Mouse (Mus musculus): Measurements from ENCODE around the gene Gatad1. TPM values are rescaled to one million over a fixed set of nuclear protein-coding genes. Genes with fewer than 3 reads are reported as not detected.
A peak's percentile ranks its signal among the peaks of the same experiment; 100 is the strongest.

Gene Gatad1
- total and polyA plus RNA-seq, 3 experiments: 60.2 to 227 (median 202) TPM

DNA sequence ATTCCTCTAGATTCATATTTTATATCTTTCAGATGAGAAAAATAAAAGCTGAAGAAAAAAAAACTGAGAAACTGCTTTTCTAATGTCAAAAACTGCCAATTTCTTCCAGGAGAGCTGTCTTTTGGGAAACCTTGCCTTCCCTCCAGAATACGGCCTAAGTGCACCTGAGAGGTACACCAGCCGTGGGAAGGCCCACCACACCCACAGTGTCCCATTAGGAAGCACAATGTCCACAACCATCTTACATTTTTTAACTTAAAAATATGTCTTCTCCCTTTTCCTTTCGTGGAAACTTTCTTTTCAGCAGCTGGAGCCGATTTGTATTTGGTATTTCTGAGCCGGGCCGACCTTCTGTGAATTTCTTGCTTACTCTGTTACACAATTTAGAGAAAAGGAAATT lies 10.4 kb downstream of the Gatad1 start:
- DNase-seq (ENCODE audit: low spot score) (no peak), ATAC-seq (ENCODE audit: extremely low read depth, insufficient number of reproducible peaks, low FRiP score, poor library complexity, severe bottlenecking) (no peak)
- Histone ChIP-seq H3K9me3 (replicated peaks) (no peaks in the 10 kb centered on the region), H3K4me3 (ENCODE audit: low read depth, low read length) (peak overlapping the region; percentile 94), H3K36me3 (replicated peaks) (peaks cover 37% of the 10 kb centered on the region), H3K4me1 (ENCODE audit: insufficient read depth, low read depth, low read length) (peaks cover 34% of the 10 kb centered on the region), H3K27me3 (ENCODE audit: insufficient read depth, low read length) (no peaks in the 10 kb centered on the region)
- TF ChIP-seq GATA1 (IDR thresholded peaks at IDR 0.05; ENCODE audit: borderline replicate concordance, low read length): no peak
- TF ChIP-seq POLR2AphosphoS5 (IDR thresholded peaks at IDR 0.05; ENCODE audit: insufficient replicate concordance, low read depth, low read length): no peak
- TF ChIP-seq CTCF (IDR thresholded peaks at IDR 0.05; ENCODE audit: low read depth, low read length): no peak
- TF ChIP-seq TAL1 (conservative IDR thresholded peaks at IDR 0.05; ENCODE audit: low read depth, low read length): no peak
- TF ChIP-seq GATA2 (IDR thresholded peaks at IDR 0.05; ENCODE audit: borderline replicate concordance, low read depth, low read length): no peak

DNA sequence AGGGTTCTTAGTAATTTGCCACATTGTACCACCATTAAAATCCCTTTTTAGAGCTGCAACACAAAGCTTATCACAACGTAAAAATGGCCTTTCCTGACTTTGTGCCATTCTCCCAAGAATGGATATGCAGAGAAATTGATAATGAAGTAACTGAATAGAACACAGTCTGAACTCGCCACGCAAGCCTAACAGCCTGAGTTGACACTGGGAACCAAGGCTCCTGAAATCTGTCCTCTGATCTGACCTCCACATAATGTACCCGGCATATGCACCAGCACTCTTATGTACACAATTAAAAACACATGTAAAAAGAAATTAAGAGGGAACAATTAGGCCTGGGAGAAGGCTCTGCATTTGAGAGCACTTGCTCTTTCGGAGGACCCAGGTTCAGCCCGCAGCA lies 11.7 kb downstream of the Gatad1 start:
- no peaks in the 10 kb centered on the region for H3K27me3 ChIP-seq (ENCODE audit: insufficient read depth, low read length)
- peak overlapping the region; percentile 19; the same call in 1 of the 2 replicates for H3K4me3 ChIP-seq (ENCODE audit: low read depth, low read length)
- H3K4me1 ChIP-seq (ENCODE audit: insufficient read depth, low read depth, low read length): peaks cover 26% of the 10 kb centered on the region
- DNase-seq (ENCODE audit: low spot score) (no peak), ATAC-seq (ENCODE audit: extremely low read depth, insufficient number of reproducible peaks, low FRiP score, poor library complexity, severe bottlenecking) (no peak)
- no peaks in the 10 kb centered on the region for H3K9me3 ChIP-seq (replicated peaks)
- peaks cover 47% of the 10 kb centered on the region for H3K36me3 ChIP-seq (replicated peaks)
- TF ChIP-seq TAL1 (conservative IDR thresholded peaks at IDR 0.05; ENCODE audit: low read depth, low read length) (no peak), CTCF (IDR thresholded peaks at IDR 0.05; ENCODE audit: low read depth, low read length) (no peak), POLR2AphosphoS5 (IDR thresholded peaks at IDR 0.05; ENCODE audit: insufficient replicate concordance, low read depth, low read length) (no peak), GATA1 (IDR thresholded peaks at IDR 0.05; ENCODE audit: borderline replicate concordance, low read length) (no peak), GATA2 (IDR thresholded peaks at IDR 0.05; ENCODE audit: borderline replicate concordance, low read depth, low read length) (no peak)

DNA sequence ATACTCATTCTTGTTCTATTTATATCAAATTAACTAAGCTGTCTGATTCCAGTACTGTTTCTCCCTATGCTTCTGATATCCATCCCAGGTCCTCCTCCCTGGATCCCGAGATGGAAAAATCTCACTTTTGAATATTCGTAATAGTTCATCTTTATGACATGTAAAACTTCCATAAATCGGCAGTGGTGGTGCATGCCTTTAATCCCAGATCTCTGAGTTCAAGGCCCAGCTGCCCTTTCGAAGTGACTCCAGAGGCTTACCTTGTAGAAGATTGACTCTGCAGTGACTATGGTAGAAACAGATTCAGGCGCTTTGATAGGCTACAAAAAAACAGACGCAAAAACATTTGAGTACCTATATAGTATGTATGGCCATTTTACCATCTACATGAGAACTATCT lies 12.4 kb downstream of the Gatad1 start:
- DNase-seq (ENCODE audit: low spot score) (no peak), ATAC-seq (ENCODE audit: extremely low read depth, insufficient number of reproducible peaks, low FRiP score, poor library complexity, severe bottlenecking) (no peak)
- peaks cover 49% of the 10 kb centered on the region for H3K36me3 ChIP-seq (replicated peaks)
- no peaks in the 10 kb centered on the region for H3K9me3 ChIP-seq (replicated peaks)
- TF ChIP-seq TAL1 (conservative IDR thresholded peaks at IDR 0.05; ENCODE audit: low read depth, low read length): no peak
- TF ChIP-seq GATA1 (IDR thresholded peaks at IDR 0.05; ENCODE audit: borderline replicate concordance, low read length): no peak
- no peak for TF ChIP-seq POLR2AphosphoS5 (IDR thresholded peaks at IDR 0.05; ENCODE audit: insufficient replicate concordance, low read depth, low read length)
- no peak for TF ChIP-seq GATA2 (IDR thresholded peaks at IDR 0.05; ENCODE audit: borderline replicate concordance, low read depth, low read length)
- TF ChIP-seq CTCF (IDR thresholded peaks at IDR 0.05; ENCODE audit: low read depth, low read length): no peak
- no peaks in the 10 kb centered on the region for H3K27me3 ChIP-seq (ENCODE audit: insufficient read depth, low read length)
- peaks cover 21% of the 10 kb centered on the region for H3K4me1 ChIP-seq (ENCODE audit: insufficient read depth, low read depth, low read length)
- H3K4me3 ChIP-seq (ENCODE audit: low read depth, low read length): no peak overlapping the region

DNA sequence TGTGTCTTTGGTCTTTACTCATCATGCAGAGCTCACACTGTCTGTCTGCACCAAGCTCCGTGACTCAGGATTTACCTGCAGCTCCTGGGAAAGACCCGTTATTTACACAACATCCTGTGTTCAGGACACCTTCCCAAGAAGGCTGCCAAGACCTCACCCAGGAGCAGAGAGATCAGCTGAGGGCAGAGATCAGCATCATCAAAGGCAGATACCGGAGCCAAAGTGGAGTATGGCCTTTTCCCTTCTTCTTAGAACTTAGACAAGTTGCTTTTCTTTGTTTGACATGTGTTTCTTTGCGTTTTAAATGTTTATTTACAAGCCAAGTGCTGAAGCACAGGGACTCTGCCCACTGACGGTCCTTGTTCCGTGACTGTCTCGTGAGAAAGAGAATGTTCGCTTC lies 21.7 kb downstream of the Gatad1 start:
- peaks cover 16% of the 10 kb centered on the region for H3K4me1 ChIP-seq (ENCODE audit: insufficient read depth, low read depth, low read length)
- no peak overlapping the region for H3K4me3 ChIP-seq (ENCODE audit: low read depth, low read length)
- no peak for DNase-seq (ENCODE audit: low spot score)
- no peaks in the 10 kb centered on the region for H3K9me3 ChIP-seq (replicated peaks)
- no peaks in the 10 kb centered on the region for H3K27me3 ChIP-seq (ENCODE audit: insufficient read depth, low read length)
- H3K36me3 ChIP-seq (replicated peaks): peaks cover 60% of the 10 kb centered on the region
- TF ChIP-seq POLR2AphosphoS5 (IDR thresholded peaks at IDR 0.05; ENCODE audit: insufficient replicate concordance, low read depth, low read length): no peak
- TF ChIP-seq GATA1 (IDR thresholded peaks at IDR 0.05; ENCODE audit: borderline replicate concordance, low read length): no peak
- no peak for TF ChIP-seq GATA2 (IDR thresholded peaks at IDR 0.05; ENCODE audit: borderline replicate concordance, low read depth, low read length)
- no peak for TF ChIP-seq TAL1 (conservative IDR thresholded peaks at IDR 0.05; ENCODE audit: low read depth, low read length)
- TF ChIP-seq CTCF (IDR thresholded peaks at IDR 0.05; ENCODE audit: low read depth, low read length): no peak
- ATAC-seq (ENCODE audit: extremely low read depth, insufficient number of reproducible peaks, low FRiP score, poor library complexity, severe bottlenecking): no peak

DNA sequence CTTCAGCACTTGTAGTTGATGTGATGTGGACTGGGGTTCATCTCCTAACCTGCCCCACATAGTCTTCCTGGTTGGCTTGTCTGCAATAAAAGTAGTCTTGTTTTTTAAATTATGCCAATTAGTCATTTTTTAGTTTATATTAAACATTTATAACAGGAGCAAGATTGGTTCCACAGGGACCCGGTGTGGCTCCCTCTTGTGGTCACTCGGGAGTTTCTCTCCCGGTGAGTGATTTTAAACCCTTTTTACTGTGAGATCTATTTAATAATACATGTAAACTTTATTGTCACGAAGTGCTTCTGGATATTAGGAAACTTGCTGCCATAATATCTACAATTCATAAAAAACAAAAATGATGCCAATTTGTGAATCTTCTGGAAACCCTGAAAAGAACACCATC lies 23.0 kb downstream of the Gatad1 start:
- TF ChIP-seq CTCF (IDR thresholded peaks at IDR 0.05; ENCODE audit: low read depth, low read length): peak; percentile 46; the same call in 1 of the 2 replicates
- no peak for TF ChIP-seq GATA1 (IDR thresholded peaks at IDR 0.05; ENCODE audit: borderline replicate concordance, low read length)
- H3K36me3 ChIP-seq (replicated peaks): peaks cover 65% of the 10 kb centered on the region
- no peaks in the 10 kb centered on the region for H3K27me3 ChIP-seq (ENCODE audit: insufficient read depth, low read length)
- ATAC-seq (ENCODE audit: extremely low read depth, insufficient number of reproducible peaks, low FRiP score, poor library complexity, severe bottlenecking) (no peak), DNase-seq (ENCODE audit: low spot score) (no peak)
- no peak overlapping the region for H3K4me3 ChIP-seq (ENCODE audit: low read depth, low read length)
- H3K4me1 ChIP-seq (ENCODE audit: insufficient read depth, low read depth, low read length): peaks cover 18% of the 10 kb centered on the region
- H3K9me3 ChIP-seq (replicated peaks): no peaks in the 10 kb centered on the region

DNA sequence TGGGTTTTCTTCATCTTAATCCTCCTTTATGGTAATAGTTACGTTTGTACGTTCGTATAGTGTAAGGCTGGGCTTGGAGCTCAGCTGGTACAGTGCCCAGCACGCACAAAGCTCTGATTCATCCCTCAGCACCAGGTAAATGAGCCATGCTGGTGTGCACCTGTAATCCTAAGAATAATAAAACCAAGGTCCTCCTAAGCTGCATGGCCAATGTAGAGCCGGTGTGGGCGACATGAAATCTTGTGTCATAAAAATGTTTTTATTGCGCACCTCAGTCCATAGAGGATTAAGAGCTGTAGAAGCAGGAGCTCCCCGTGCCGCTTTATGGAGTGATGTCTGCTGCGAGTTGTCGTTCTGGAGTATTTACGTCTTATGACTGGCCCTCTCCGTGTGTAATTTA lies 23.7 kb downstream of the Gatad1 start:
- no peak for ATAC-seq (ENCODE audit: extremely low read depth, insufficient number of reproducible peaks, low FRiP score, poor library complexity, severe bottlenecking)

DNA sequence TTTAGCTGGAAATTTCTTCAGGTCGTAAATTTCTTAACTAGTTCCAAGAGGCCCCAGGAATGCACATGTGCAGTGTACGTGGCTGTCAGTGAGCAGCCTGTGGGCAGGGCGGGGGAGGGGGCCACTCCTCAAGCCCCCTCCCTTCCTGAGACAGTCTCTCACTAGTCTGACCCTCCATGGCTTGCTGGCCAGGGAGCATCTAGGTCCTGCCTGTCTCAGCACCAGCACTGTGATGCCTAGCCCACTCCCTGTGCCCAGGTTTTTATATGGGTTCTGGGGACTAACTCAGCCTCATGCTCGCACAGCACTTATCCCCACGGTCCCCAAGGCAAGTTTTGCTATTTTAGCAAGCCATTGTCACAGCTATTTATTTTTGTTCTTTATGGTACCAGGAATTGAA lies 24.7 kb downstream of the Gatad1 start:
- Histone ChIP-seq H3K27me3 (ENCODE audit: insufficient read depth, low read length) (no peaks in the 10 kb centered on the region), H3K9me3 (replicated peaks) (no peaks in the 10 kb centered on the region), H3K36me3 (replicated peaks) (peaks cover 67% of the 10 kb centered on the region), H3K4me1 (ENCODE audit: insufficient read depth, low read depth, low read length) (peaks cover 18% of the 10 kb centered on the region), H3K4me3 (ENCODE audit: low read depth, low read length) (no peak overlapping the region)
- TF ChIP-seq GATA2 (IDR thresholded peaks at IDR 0.05; ENCODE audit: borderline replicate concordance, low read depth, low read length) (no peak), GATA1 (IDR thresholded peaks at IDR 0.05; ENCODE audit: borderline replicate concordance, low read length) (no peak), POLR2AphosphoS5 (IDR thresholded peaks at IDR 0.05; ENCODE audit: insufficient replicate concordance, low read depth, low read length) (no peak), TAL1 (conservative IDR thresholded peaks at IDR 0.05; ENCODE audit: low read depth, low read length) (no peak), CTCF (IDR thresholded peaks at IDR 0.05; ENCODE audit: low read depth, low read length) (no peak)
- DNase-seq (ENCODE audit: low spot score) (no peak), ATAC-seq (ENCODE audit: extremely low read depth, insufficient number of reproducible peaks, low FRiP score, poor library complexity, severe bottlenecking) (no peak)

More for the DNA sequence above, 23.7 kb downstream of the Gatad1 start:
- Histone ChIP-seq H3K4me1 (ENCODE audit: insufficient read depth, low read depth, low read length) (peaks cover 18% of the 10 kb centered on the region), H3K36me3 (replicated peaks) (peaks cover 66% of the 10 kb centered on the region), H3K27me3 (ENCODE audit: insufficient read depth, low read length) (no peaks in the 10 kb centered on the region), H3K4me3 (ENCODE audit: low read depth, low read length) (no peak overlapping the region), H3K9me3 (replicated peaks) (no peaks in the 10 kb centered on the region)
- DNase-seq (ENCODE audit: low spot score): no peak
- TF ChIP-seq POLR2AphosphoS5 (IDR thresholded peaks at IDR 0.05; ENCODE audit: insufficient replicate concordance, low read depth, low read length): no peak
- TF ChIP-seq GATA2 (IDR thresholded peaks at IDR 0.05; ENCODE audit: borderline replicate concordance, low read depth, low read length): no peak
